Mouse (Mus musculus): ENCODE measurements around the gene Tbc1d17.

Gene Tbc1d17

DNA sequence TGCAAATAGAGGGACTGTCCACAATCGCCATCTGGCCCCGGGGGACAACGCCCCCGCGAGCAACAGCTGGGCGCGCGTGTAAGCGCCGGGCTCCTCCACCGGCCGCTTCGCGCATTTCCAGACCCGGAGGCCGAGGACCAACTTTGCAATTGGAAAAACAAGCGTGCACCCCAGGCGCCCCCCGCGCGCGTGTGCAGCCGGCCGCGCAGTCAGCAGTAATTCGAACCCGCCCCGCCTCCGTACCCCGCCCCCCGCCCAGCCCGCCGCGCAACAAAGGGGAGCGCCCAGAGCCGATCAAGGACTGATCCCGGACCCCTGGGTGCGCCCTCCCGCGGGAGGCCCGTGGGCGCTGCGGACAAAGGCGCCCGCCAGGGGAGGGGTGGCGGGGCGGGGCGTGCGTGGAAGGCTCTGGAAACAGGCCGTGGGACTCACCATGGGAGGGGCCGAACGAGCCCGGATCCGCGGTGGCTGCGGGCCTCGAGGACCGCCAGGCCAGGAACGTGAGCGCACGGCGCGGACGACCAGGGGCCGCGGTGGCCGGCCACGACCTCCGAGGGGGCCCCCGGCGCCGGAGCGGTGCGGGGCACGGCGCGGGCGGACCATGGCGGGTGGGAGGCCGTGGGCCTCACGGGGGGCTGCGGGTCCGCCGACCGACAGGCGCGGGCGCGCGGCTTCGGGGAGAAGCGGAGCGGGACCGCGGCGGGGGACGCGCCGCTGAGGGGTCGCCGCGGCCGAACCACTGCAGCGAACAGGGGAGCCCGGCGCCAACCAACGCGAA, 20.2 kb upstream of the Tbc1d17 start:
- DNase-seq (ENCODE audit: low spot score): no peak

DNA sequence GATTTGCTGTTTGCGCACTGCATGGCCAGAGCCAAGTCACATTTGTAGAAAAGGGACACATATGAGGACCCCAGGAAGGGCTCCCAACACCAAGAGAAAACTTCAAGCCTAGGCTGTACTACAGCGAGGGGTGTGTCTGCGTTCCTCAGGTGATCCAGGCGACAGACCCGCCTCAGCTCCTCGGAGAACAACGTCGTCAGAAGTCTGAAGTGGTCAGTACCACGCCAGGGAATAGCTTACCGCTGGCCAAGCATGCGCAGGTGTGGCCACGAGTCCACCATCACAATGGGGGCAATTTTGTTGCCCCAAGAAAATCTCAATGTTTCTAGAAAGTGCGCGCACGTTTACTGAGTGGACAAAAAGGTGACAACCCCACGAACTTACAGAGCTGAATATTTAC, 19.6 kb upstream of the Tbc1d17 start:
- no peak for DNase-seq (ENCODE audit: low spot score)

DNA sequence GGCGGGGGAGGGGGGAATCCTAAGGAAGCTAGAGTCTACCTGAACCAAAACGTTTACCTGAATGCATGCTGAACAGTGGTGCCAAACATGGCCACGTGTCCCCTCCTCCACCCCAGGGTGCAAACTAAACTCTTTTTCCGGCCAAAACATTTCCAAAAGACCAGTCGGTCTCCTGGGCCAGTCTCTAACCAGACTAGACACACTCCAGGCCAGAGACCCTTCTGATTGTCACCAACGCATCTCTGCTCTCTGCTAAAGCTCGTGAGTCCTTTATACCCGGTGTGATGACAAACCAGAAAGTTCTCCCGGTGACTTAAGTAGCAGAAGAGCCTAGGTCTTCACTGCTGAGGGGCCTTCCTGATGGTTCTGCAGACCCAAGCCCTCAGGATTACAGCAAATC, 18.9 kb upstream of the Tbc1d17 start:
- no peak for DNase-seq (ENCODE audit: low spot score)

DNA sequence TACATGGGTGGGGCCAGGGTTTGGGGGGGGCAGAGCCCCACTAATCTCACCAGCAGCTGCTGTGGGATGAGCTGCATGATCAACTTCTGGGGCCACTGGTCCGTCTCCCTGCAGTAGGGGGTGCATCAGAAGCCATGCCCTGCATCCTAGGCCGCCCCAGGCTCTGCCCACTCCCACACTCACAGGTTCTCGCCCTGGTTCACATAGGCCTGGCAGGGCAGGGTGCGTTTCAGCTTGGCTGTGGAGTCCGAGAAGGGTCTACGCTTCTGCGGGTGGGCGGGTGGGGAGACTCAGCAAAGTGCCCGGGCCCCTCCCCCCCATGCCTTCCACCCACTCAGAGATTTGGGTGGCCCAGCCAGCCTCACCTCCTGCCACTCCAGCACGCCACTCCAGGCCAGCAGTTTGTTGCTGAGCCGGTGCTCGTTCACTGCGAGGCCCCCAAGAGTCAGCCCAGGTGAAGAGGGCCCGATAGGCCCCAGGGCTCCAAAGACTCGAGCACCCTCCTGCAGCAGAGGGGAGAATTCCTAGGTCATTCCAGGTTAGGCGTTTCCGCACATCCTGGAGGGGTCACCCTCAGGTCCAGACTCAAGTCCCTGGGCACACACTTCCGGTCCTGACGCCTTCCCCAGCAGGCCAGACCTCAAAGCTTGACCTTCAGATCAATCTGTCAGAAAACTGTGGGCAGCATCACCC, 18.3 kb upstream of the Tbc1d17 start:
- DNase-seq (ENCODE audit: low spot score): no peak

DNA sequence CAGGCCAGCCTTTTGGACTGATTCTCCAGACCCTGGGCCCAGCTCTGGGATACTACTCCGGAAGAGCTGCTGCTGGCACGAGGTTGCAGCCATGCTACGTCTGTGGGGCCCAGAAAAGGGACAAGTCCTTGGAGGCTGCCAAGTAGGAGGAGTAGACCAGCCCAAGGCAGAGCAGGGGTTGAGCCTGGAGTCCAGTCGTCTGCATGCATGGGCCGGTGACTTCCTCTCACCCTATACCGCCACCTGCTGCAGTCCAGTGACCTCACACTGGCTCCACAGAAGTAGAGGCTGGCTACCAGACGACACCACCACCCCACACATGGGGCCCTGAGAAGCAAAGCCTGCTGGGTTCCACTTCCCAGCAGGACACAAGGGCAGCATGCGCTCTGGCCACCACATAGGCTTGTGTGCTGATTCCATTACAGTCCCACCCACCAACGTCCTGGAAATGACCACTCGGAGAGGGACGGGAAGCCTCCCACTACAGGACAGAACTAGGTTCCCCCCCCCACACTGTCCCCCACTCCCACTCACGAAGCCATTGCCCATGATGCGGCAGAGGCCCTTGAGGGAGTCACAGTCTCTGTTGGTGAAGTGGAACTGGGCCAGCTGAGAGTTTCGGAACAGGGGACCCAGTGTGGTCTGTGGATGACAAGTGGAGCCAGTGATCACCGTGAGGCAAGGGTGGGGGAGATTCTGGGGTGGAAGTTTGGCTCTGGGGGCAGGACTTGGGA, 17.6 kb upstream of the Tbc1d17 start:
- no peak for DNase-seq (ENCODE audit: low spot score)

DNA sequence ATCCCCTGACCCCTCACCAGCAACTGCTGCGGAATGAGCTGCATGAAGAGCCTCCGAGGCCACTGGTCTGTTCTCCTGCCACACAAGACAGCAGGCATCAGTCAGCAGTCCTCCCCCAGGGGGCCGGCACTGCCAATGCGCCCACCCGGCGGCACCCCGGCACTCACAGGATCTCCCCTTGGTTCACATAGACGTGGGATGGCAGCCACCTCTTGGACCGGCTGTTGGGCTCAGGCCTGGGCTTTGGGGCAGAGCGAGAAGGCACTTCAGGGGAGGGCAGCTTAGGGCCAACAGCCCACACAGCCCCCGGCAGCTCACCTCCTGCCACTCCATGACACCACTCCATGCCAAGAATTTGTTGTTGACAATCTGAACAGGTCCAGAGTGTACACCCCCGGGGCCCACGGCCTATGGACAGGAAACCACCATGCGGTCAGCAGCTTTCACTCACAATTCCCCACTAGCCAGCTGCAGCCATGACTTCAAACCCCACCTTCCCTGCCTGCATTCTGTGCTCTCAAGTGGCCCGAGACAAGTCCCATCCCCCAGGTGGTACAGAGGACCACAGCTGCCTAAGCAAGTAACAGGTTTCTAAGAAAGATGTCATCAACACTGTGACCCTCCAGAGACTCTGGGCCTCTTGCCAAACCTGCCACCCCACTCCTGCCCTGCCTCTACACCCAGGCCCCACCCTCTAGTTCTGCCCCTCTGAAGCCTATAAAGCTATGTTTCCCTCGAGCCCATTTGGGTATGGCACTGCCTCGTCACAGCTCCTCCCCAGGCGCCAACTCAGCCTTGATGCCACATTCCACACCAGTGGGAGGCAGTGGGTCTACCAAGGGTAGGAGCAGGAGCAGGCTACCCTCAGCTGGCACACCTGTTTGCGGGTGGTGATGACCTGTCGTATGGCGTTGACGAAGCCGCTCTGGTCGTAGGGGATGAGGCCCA, 16.0 kb upstream of the Tbc1d17 start:
- no peak for DNase-seq (ENCODE audit: low spot score)

DNA sequence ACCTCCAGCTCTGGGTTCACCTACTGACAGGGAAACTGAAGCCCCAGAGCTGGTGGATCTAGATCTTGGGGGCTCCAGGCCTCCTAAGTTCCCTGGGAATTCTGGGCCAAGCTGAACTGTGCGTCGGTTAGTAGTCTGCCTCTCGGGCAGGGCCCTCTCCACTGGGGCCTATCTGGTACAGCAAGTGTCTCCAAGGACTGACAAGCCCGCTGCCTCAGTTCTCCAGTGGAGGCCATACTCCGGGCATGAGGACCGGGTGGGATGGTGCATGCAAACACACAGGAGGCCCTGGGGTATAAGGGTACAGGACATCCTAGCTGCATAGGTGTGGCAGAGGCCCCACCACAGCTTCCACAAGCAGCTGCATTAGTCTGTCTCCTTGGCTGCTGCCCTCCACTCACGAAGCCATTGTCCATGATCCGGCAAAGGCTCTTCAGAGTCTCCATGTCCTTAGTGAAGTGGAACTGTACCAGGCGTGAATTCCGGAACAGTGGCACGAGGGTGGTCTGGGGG, 15.2 kb upstream of the Tbc1d17 start:
- no peak for DNase-seq (ENCODE audit: low spot score)

DNA sequence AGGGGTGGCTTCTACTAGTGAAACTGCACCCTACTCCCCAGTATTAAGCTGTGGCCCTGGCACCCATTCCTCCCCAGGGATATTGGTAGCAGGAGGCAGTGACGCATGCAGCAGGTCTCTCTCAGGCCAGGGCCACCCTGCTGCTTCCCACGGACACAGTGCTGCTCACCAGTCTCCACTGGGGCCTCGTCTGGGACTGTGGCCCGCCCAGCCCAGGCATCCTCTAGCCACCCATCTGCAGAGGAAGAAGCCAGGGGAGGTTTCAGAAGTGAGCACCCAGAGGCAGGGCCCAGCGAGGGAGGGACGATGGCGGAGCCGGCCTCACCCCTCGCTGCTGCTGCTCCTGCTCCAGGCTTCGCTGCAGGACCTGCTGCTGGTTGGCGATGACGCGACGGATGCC, 14.3 kb upstream of the Tbc1d17 start:
- no peak for DNase-seq (ENCODE audit: low spot score)

DNA sequence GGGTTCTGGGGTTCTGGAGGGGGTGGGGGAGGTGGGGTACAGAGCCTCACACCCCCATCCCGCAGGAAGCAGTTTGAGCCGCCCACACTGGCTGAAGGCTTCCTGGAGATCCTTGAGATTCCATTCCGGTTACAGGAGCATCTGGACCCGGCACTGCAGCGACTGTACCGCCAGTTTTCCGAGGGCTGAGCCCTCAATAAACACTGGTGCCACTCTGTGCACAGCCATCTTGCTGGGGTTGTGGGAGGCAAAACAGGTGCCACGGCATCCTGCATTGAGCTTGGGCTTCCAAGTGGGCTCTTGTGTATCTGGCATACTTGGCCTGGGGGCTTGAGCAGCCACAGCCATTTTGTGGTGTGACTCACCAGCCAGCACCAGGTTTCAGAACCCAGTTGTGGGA, 13.6 kb upstream of the Tbc1d17 start:
- no peak for DNase-seq (ENCODE audit: low spot score)

DNA sequence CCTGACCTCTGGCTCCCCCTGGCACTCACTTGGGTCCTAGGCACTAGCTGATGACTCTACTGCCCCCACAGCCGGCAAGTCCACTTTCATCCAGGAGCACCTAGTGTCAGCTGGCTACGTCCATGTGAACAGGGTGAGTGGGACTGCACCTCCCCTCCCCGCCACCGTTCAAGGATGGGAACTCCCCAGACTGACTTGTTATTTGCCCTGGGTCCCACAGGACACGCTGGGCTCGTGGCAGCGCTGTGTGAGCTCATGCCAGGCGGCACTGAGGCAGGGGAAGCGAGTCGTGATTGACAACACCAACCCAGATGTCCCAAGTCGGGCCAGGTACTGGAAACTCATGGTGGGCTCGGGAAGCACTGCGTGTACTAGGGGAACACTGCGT, 12.5 kb upstream of the Tbc1d17 start:
- no peak for DNase-seq (ENCODE audit: low spot score)

DNA sequence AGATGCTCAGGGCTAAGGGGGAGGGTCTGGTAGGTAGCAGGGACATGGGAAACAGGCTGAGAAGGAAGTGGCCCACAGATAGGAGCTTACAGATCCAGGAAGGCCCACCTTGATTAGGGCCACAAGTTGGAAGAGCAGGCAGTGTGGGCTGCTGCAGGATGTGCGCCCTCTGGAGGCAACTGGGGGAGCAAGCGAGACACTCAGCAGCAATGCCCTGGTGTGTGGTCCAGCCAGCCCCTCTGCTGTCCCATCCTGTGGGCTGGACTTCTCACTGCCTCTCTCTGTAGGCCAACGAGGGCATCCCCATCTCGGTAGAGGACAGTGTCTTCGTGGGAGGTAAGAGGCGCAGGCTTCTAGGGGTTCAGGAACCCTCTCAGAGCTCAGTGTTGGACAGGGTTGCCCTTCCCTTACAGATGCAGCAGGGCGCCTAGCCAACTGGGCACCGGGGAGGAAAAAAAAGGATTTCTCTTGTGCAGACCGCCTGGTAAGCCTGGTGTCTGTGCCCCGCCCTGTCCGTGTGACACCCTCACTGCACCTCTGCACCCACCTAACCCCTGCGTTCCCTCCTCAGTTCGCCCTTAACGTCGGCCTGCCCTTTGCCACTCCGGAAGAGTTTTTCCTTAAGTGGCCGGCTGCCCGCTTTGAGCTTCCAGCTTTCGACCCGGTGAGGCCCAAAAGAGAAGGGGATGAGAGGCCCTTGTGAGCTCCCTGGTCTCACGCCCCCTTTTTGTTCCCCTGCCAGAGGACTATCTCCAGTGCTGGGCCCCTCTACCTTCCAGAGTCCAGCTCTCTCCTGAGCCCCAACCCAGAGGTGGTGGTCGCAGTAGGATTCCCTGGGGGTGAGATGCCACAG, 11.9 kb upstream of the Tbc1d17 start:
- no peak for DNase-seq (ENCODE audit: low spot score)

DNA sequence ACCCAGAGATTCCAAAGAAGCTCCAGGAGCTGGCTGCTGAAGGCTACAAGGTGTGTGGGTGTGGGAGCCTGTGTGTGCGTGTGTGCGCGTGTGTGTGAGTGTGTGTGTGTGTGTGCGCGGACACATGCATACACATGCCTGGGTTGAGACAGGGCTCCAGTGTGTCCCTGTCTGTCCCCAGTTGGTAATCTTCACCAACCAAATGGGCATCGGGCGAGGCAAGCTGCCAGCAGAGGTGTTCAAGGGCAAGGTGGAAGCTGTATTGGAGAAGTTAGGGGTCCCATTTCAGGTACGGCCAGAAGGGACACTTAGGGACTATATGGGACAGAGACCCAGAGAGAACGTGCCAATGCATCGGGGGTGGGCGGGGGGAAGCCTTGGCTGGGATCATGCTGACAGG, 11.0 kb upstream of the Tbc1d17 start:
- no peak for DNase-seq (ENCODE audit: low spot score)

DNA sequence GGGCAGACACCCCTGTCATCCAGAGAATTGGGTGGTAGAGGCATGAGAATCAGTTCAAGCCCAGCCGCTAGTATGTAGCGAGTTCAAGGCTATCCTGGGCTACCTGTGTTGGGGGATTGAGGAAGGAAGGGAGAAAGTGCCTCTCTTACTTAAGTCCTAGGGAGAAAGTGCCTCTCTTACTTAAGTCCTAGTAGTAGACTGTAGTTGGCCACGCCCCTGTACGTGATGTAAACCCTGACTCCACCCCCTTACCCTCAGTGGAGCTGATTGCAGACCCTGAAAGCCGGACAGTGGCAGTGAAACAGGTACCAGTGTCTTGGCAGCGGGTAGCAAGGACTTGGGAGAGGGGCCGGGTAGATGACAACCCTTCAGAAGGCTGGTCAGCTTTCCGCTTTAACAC, 9.0 kb upstream of the Tbc1d17 start:
- DNase-seq (ENCODE audit: low spot score): no peak

DNA sequence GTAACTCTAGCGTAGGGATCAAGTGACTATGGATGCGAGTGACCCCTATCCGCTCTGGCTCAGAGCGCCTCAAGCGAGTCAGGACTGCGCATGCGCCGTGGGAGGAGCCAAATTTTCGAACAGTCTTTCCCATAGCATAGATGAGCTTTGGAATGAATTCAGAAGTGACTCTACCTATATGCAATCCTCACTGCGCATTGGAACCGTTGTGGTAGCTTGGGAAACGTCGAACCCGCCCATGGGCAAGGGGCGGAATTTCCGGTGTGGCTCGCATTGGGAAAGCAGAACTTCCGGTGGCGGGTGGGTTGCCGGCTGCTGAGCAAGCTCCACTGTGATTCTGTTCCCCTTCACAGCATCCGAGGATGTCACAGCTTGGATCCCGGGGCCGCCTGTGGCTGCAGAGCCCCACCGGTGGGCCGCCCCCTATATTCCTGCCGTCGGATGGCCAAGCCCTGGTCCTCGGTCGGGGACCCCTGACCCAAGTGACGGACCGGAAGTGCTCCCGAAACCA, 8.2 kb upstream of the Tbc1d17 start, which contains the start of gene Pnkp:
Gene Pnkp, plus strand, starts transcription at position 98 of the 511 bp plus-strand sequence.
- DNase-seq (ENCODE audit: low spot score): peak; percentile 91

DNA sequence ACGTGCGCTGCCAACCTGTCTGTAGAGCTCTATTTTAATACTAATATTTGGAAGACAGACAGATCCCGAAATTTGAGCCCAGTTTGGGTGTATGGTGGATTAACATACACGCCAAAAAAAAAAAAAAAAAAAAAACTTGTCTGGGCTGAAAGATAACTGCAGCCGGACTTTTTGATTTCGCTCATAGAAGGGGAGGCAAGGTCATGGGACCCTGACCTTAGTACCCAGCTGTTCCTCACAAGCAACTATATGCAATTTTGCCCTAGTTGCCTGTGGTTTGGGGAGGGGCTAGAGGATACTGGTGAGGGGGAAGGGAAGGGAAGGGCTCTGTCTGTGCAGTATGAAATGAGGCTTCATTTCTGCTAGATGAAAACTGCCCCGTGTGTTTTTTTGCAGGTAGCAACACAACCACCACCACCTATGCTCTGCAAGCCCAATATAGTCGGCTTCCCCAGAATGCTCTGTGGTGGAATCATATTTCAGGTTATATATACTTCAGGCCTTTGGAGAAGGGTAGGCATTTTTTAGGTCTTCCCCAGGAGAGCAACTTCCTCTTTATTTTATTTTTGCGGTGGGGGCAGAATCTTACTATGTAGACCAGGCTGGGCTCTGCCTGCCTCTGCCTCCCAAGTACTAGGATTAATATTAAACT, 7.5 kb upstream of the Tbc1d17 start:
- DNase-seq (ENCODE audit: low spot score): no peak

DNA sequence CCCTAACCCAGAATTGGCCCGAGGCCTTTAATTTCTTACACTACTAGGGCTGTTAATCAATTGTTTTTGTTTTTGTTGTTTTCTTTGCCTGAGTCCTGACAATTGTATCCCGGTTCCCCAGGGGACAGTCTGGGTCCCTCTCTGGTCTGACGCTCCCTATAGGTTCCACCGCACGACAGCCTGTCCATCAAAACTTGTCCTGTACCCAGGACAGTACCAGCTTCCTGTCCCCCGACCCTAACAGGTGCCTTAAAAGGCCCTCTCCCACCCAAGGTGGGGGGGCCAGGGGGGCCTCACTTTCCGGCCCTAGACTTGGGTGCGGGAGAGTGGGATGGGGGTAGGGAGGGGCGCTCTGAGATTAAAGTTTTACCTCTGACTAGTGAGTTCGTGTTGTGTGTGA, 6.2 kb upstream of the Tbc1d17 start:
- no peak for DNase-seq (ENCODE audit: low spot score)

DNA sequence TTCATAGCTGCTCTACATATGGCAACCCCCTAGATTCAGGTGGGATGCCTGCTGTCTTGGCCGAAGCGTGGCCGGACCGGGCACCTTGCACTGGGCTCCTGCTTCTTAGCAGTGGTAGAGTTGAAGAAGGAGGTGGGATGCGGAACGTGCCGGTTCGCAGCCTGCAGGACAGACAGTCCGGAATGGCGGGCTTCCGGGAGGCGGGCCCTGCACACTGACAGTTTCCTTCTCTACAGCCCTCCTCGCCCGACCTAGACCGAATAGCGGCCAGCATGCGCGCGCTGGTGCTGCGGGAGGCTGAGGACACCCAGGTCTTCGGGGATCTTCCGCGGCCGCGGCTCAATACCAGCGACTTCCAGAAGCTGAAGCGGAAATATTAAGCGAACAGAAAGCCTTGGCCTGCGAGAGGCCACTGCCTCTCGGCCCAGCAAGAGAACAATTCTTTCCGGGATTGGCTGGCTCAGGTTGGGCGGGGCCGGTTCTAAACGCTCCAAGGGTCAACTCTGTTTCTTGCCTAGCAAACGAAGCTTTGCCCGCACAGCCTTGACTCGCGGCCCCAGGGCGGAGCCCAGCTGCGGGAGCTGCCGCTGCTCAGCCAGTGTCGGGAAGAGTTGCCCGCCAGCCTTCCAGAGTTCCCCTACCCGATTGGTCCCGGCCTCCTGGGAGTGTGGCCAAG, 5.6 kb upstream of the Tbc1d17 start:
- no peak for DNase-seq (ENCODE audit: low spot score)

DNA sequence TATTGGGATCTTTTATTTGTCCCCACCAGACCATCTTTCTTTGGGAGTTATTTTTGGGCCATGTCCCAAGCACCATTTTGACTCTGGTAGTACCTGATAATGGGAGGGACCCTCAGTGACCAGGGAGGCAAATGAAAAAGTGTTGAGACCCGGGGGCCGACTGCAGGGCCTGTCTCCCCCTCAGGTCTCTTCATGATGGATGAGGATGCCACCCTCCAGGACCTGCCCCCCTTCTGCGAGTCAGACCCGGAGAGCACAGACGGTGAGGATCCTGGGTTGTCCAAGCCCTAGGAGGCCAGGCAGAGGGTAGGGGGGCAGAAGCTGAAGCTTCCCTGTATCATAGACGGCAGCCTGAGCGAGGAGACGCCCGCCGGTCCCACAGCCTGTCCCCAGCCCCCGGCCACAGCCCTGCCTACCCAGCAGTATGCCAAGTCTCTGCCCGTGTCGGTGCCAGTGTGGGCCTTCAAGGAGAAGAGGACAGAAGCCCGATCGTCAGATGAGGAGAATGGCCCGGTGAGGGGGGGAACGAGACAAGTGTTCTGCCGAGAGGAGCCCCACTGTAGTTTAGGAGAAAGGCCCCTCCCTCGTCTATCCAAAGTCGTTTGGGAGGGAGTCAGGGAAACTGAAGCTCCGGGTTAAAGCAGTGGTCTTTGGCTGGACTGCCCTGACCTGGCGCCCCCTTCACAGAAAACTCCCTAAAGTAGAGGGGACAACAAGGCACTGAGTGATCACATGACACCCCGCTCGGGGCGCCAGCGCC, 4.9 kb upstream of the Tbc1d17 start:
- DNase-seq (ENCODE audit: low spot score): no peak

DNA sequence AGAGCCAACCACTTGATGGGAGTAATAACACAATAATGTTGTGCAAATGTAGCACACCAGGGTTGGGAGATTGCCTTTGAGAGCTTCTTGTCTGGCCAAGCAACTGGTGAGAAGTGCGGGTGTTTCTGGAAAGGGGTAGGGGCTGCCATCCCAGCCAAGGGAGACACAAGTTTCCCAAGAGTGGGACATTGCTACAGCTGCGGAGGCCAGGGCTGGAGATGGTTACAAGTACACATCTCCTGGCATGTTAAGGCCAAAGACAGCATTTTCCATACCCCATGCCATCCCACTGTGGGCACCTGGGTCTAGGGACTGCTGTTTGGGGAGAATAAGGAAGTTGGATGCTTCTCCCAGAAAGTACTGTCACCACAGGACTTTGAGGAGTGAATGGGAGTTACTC, 4.2 kb upstream of the Tbc1d17 start:
- no peak for DNase-seq (ENCODE audit: low spot score)

Data from left cerebral cortex, adult 11 months (tissue).